Mouse (Mus musculus): ENCODE results near the gene Bcl2l13. TPM values are rescaled to one million over a fixed set of nuclear protein-coding genes. Genes with fewer than 3 reads are reported as not detected.
"Not testable (repeated sequence)": the region's sequence is repeated elsewhere in the genome, so short reads cannot be mapped to it uniquely, and the experiment has no call there.

Bcl2l13 gene
- polyA plus RNA-seq, 1 experiment from 2014 or later, result 32.3 TPM

- Histone ChIP-seq H3K9ac (no peak overlapping the region), H3K9me3 (replicated peaks) (0 out of 2 replicates have a peak, but pooled peaks cover 4% of the 10 kb centered on the region), H3K4me2 (no peak overlapping the region), H3K27me3 (replicated peaks) (no peaks in the 10 kb centered on the region), H3K36me3 (peaks cover 94% of the 10 kb centered on the region), H3K27ac (ENCODE audit: poor library complexity, severe bottlenecking) (no peak overlapping the region), H3K4me3 (no peak overlapping the region), H3K4me1 (replicated peaks) (no peaks in the 10 kb centered on the region)
- 83% methylated on average over 5 of the region's 5 CpGs for WGBS
- no peak for ATAC-seq (ENCODE audit: insufficient number of reproducible peaks, low FRiP score)
Measured at GRCm38 (mm10) chr6:120806999-120807737, 28.8 kb upstream of the Bcl2l13 start.

GRCm38 (mm10) chr6:120807738-120808081 lies 28.3 kb upstream of the Bcl2l13 start:
- WGBS, result 86% methylated on average over 4 of the region's 4 CpGs
- H3K36me3 ChIP-seq, result peaks cover 91% of the 10 kb centered on the region
- no peak overlapping the region for H3K4me2 ChIP-seq
- H3K9me3 ChIP-seq (replicated peaks), result 0 out of 2 replicates have a peak, but pooled peaks cover 4% of the 10 kb centered on the region
- no peak overlapping the region for H3K27ac ChIP-seq (ENCODE audit: poor library complexity, severe bottlenecking)
- no peak overlapping the region for H3K9ac ChIP-seq
- no peak overlapping the region for H3K4me3 ChIP-seq
- H3K27me3 ChIP-seq (replicated peaks), result no peaks in the 10 kb centered on the region
- no peak for ATAC-seq (ENCODE audit: insufficient number of reproducible peaks, low FRiP score)
- H3K4me1 ChIP-seq (replicated peaks), result no peaks in the 10 kb centered on the region

GRCm38 (mm10) chr6:120811999-120812398 lies 24.0 kb upstream of the Bcl2l13 start:
- not testable (repeated sequence) for ATAC-seq (ENCODE audit: insufficient number of reproducible peaks, low FRiP score)
- WGBS, result 93% methylated on average over 10 of the region's 10 CpGs

GRCm38 (mm10) chr6:120819294-120819693 lies 16.7 kb upstream of the Bcl2l13 start:
- Histone ChIP-seq H3K4me2 (no peak overlapping the region), H3K27ac (ENCODE audit: poor library complexity, severe bottlenecking) (no peak overlapping the region), H3K4me3 (no peak overlapping the region), H3K9me3 (replicated peaks) (0 out of 2 replicates have a peak, but pooled peaks cover 5% of the 10 kb centered on the region), H3K9ac (no peak overlapping the region), H3K27me3 (replicated peaks) (no peaks in the 10 kb centered on the region), H3K4me1 (replicated peaks) (peaks cover 17% of the 10 kb centered on the region), H3K36me3 (peaks cover 25% of the 10 kb centered on the region)
- ATAC-seq (ENCODE audit: insufficient number of reproducible peaks, low FRiP score), result no peak
- WGBS, result 91% methylated on average over 2 of the region's 2 CpGs

More at GRCm38 (mm10) chr6:120811999-120812398, 24.0 kb upstream of the Bcl2l13 start:
- not testable (repeated sequence) for H3K27ac ChIP-seq (ENCODE audit: poor library complexity, severe bottlenecking); H3K9ac ChIP-seq; H3K4me2 ChIP-seq; H3K4me1 ChIP-seq (replicated peaks); H3K9me3 ChIP-seq (replicated peaks); H3K4me3 ChIP-seq; H3K27me3 ChIP-seq (replicated peaks)
- peaks cover 52% of the 10 kb centered on the region for H3K36me3 ChIP-seq

- no peaks in the 10 kb centered on the region for H3K27me3 ChIP-seq (replicated peaks)
- H3K36me3 ChIP-seq, result peaks cover 25% of the 10 kb centered on the region
- no peak for ATAC-seq (ENCODE audit: insufficient number of reproducible peaks, low FRiP score)
- no peak overlapping the region for H3K4me3 ChIP-seq
- H3K27ac ChIP-seq (ENCODE audit: poor library complexity, severe bottlenecking), result no peak overlapping the region
- 0 out of 2 replicates have a peak, but pooled peaks cover 5% of the 10 kb centered on the region for H3K9me3 ChIP-seq (replicated peaks)
- no peak overlapping the region for H3K4me2 ChIP-seq
- H3K4me1 ChIP-seq (replicated peaks), result peaks cover 17% of the 10 kb centered on the region
- 86% methylated on average over 5 of the region's 5 CpGs for WGBS
- H3K9ac ChIP-seq, result no peak overlapping the region
Measured at GRCm38 (mm10) chr6:120820144-120820543, 15.9 kb upstream of the Bcl2l13 start.

- ATAC-seq (ENCODE audit: insufficient number of reproducible peaks, low FRiP score), result no peak
- Histone ChIP-seq H3K4me3 (peak overlapping the region; percentile 82; the same call in 1 of the 2 replicates), H3K27ac (ENCODE audit: poor library complexity, severe bottlenecking) (no peak overlapping the region), H3K9ac (no peak overlapping the region), H3K9me3 (replicated peaks) (0 out of 2 replicates have a peak, but pooled peaks cover 5% of the 10 kb centered on the region), H3K36me3 (peaks cover 25% of the 10 kb centered on the region), H3K4me1 (replicated peaks) (peaks cover 17% of the 10 kb centered on the region), H3K4me2 (peak overlapping the region; percentile 72), H3K27me3 (replicated peaks) (no peaks in the 10 kb centered on the region)
- 55% methylated on average over 1 of the region's 1 CpGs for WGBS
Measured at GRCm38 (mm10) chr6:120820941-120821340, 15.1 kb upstream of the Bcl2l13 start.

- peak overlapping the region; percentile 91; the same call in 1 of the 2 replicates for H3K27ac ChIP-seq (ENCODE audit: poor library complexity, severe bottlenecking)
- peak overlapping the region; percentile 82 for H3K9ac ChIP-seq
Measured at GRCm38 (mm10) chr6:120821715-120822114, 14.3 kb upstream of the Bcl2l13 start.

GRCm38 (mm10) chr6:120822307-120822928 lies 13.6 kb upstream of the Bcl2l13 start, which contains the start of gene Atp6v1e1:
Atp6v1e1 (minus strand) TSS chr6:120822793.
- no peaks in the 10 kb centered on the region for H3K27me3 ChIP-seq (replicated peaks)
- peak within 1 kb of the TSS; percentile 72 for H3K4me2 ChIP-seq
- WGBS, result 0% methylated on average over 41 of the region's 41 CpGs
- H3K9ac ChIP-seq, result peak within 1 kb of the TSS; percentile 82
- H3K4me3 ChIP-seq, result peak within 1 kb of the TSS; percentile 82
- H3K9me3 ChIP-seq (replicated peaks), result 0 out of 2 replicates have a peak, but pooled peaks cover 2% of the 10 kb centered on the region
- H3K36me3 ChIP-seq, result peaks cover 19% of the 10 kb centered on the region
- H3K27ac ChIP-seq (ENCODE audit: poor library complexity, severe bottlenecking), result peak within 1 kb of the TSS; percentile 91
- H3K4me1 ChIP-seq (replicated peaks), result peaks cover 17% of the 10 kb centered on the region
- peak; percentile 95 for ATAC-seq (ENCODE audit: insufficient number of reproducible peaks, low FRiP score)

More at GRCm38 (mm10) chr6:120821715-120822114, 14.3 kb upstream of the Bcl2l13 start:
- Histone ChIP-seq H3K4me1 (replicated peaks) (peaks cover 17% of the 10 kb centered on the region), H3K36me3 (peaks cover 25% of the 10 kb centered on the region), H3K27me3 (replicated peaks) (no peaks in the 10 kb centered on the region), H3K4me3 (peak overlapping the region; percentile 82), H3K4me2 (peak overlapping the region; percentile 72), H3K9me3 (replicated peaks) (0 out of 2 replicates have a peak, but pooled peaks cover 5% of the 10 kb centered on the region)
- no peak for ATAC-seq (ENCODE audit: insufficient number of reproducible peaks, low FRiP score)
- 51% methylated on average over 5 of the region's 5 CpGs for WGBS

GRCm38 (mm10) chr6:120822937-120823614 lies 12.9 kb upstream of the Bcl2l13 start:
- H3K9ac ChIP-seq, result no peak overlapping the region
- ATAC-seq (ENCODE audit: insufficient number of reproducible peaks, low FRiP score), result no peak
- peak overlapping the region; percentile 68 for H3K27ac ChIP-seq (ENCODE audit: poor library complexity, severe bottlenecking)

GRCm38 (mm10) chr6:120830056-120830455 lies 6.0 kb upstream of the Bcl2l13 start:
- H3K27me3 ChIP-seq (replicated peaks), result no peaks in the 10 kb centered on the region
- H3K4me2 ChIP-seq, result no peak overlapping the region
- H3K9me3 ChIP-seq (replicated peaks), result no peaks in the 10 kb centered on the region
- H3K9ac ChIP-seq, result no peak overlapping the region
- peak overlapping the region; percentile 20; the same call in 1 of the 2 replicates for H3K27ac ChIP-seq (ENCODE audit: poor library complexity, severe bottlenecking)
- WGBS, result 75% methylated on average over 1 of the region's 1 CpGs
- H3K4me3 ChIP-seq, result no peak overlapping the region
- H3K36me3 ChIP-seq, result no peaks in the 10 kb centered on the region
- H3K4me1 ChIP-seq (replicated peaks), result no peaks in the 10 kb centered on the region
- peak; percentile 10; the same call in 1 of the 2 replicates for ATAC-seq (ENCODE audit: insufficient number of reproducible peaks, low FRiP score)

More at GRCm38 (mm10) chr6:120822937-120823614, 12.9 kb upstream of the Bcl2l13 start:
- no peak overlapping the region for H3K4me3 ChIP-seq
- peaks cover 17% of the 10 kb centered on the region for H3K4me1 ChIP-seq (replicated peaks)
- H3K4me2 ChIP-seq, result peak overlapping the region; percentile 16; the same call in 1 of the 2 replicates
- H3K36me3 ChIP-seq, result peaks cover 12% of the 10 kb centered on the region
- no peaks in the 10 kb centered on the region for H3K27me3 ChIP-seq (replicated peaks)
- H3K9me3 ChIP-seq (replicated peaks), result no peaks in the 10 kb centered on the region
- WGBS, result 71% methylated on average over 10 of the region's 10 CpGs
